Mouse (Mus musculus) erythroblast, embryonic 14.5 days (primary cell): Measurements from ENCODE around the gene Dppa4. TPM values are rescaled to one million over a fixed set of nuclear protein-coding genes. Genes with fewer than 3 reads are reported as not detected.
"Not testable (repeated sequence)": the region's sequence is repeated elsewhere in the genome, so short reads cannot be mapped to it uniquely, and the experiment has no call there.

Experiments used
- H3K27me3 ChIP-seq: 2 replicates; pipeline ENCODE4 v1.6.1; 2012; ENCODE audit warnings: inconsistent platforms; ENCODE audit not compliant: control insufficient read depth
- H3K36me3 ChIP-seq: 2 replicates; pipeline ENCODE4 v1.6.1; 2012; ENCODE audit warnings: mild to moderate bottlenecking, inconsistent platforms; ENCODE audit not compliant: control insufficient read depth
- H3K4me1 ChIP-seq: 2 replicates; pipeline ENCODE4 v1.6.1; 2012; ENCODE audit warnings: inconsistent platforms; ENCODE audit not compliant: control insufficient read depth
- H3K4me3 ChIP-seq: replicated peaks from 2 replicates; pipeline ENCODE3; 2012; ENCODE audit warnings: moderate library complexity, mild to moderate bottlenecking, inconsistent platforms
- H3K9me3 ChIP-seq: 2 replicates; pipeline ENCODE4 v1.6.1; 2012; ENCODE audit warnings: low read length, inconsistent platforms, mixed read lengths; ENCODE audit not compliant: control insufficient read depth
- GATA1 ChIP-seq: IDR thresholded peaks from 2 replicates; pipeline ENCODE4 v1.6.1; 2012; ENCODE audit warnings: low read length, inconsistent platforms, mixed read lengths
- TAL1 ChIP-seq: IDR thresholded peaks from 3 replicates; pipeline ENCODE4 v1.6.1; 2012; ENCODE audit warnings: low read length, inconsistent platforms, mixed read lengths
- polyA plus RNA-seq: library from polyadenylated mRNA; stranded (reverse); fragments of >175 nt; gene quantifications from 2 replicates; pipeline ENCODE4 v1.2.3, GENCODE M21; 2012

The Dppa4 gene
- polyA plus RNA-seq, 1 experiment, result not detected

- Histone ChIP-seq H3K36me3 (no peaks in the 10 kb centered on the region), H3K4me1 (no peaks in the 10 kb centered on the region), H3K27me3 (no peaks in the 10 kb centered on the region), H3K9me3 (no peaks in the 10 kb centered on the region), H3K4me3 (no peak overlapping the region)
- TF ChIP-seq TAL1 (no peak), GATA1 (no peak)
These were observed 2.6 kb upstream of the Dppa4 start for GRCm38 (mm10) chr16:48280883-48281282.

GRCm38 (mm10) chr16:48282801-48283200 is 732 bp upstream of the Dppa4 start:
- Histone ChIP-seq H3K4me1 (no peaks in the 10 kb centered on the region), H3K9me3 (no peaks in the 10 kb centered on the region), H3K4me3 (no peak overlapping the region), H3K36me3 (no peaks in the 10 kb centered on the region), H3K27me3 (no peaks in the 10 kb centered on the region)
- TF ChIP-seq TAL1, result no peak
- no peak for TF ChIP-seq GATA1

- TF ChIP-seq TAL1 (no peak), GATA1 (no peak)
- no peaks in the 10 kb centered on the region for H3K9me3 ChIP-seq
- no peaks in the 10 kb centered on the region for H3K36me3 ChIP-seq
- no peaks in the 10 kb centered on the region for H3K27me3 ChIP-seq
- H3K4me1 ChIP-seq, result no peaks in the 10 kb centered on the region
- no peak overlapping the region for H3K4me3 ChIP-seq
These were observed 2.0 kb downstream of the Dppa4 start for GRCm38 (mm10) chr16:48285517-48285916.

GRCm38 (mm10) chr16:48297384-48298136 is 14.0 kb downstream of the Dppa4 start:
- no peaks in the 10 kb centered on the region for H3K4me1 ChIP-seq
- no peaks in the 10 kb centered on the region for H3K36me3 ChIP-seq
- H3K27me3 ChIP-seq, result no peaks in the 10 kb centered on the region
- no peaks in the 10 kb centered on the region for H3K9me3 ChIP-seq
- TF ChIP-seq GATA1 (no peak), TAL1 (no peak)
- H3K4me3 ChIP-seq, result no peak overlapping the region

- no peaks in the 10 kb centered on the region for H3K27me3 ChIP-seq
- H3K4me3 ChIP-seq, result no peak overlapping the region
- no peaks in the 10 kb centered on the region for H3K9me3 ChIP-seq
- H3K36me3 ChIP-seq, result no peaks in the 10 kb centered on the region
- H3K4me1 ChIP-seq, result no peaks in the 10 kb centered on the region
- TF ChIP-seq GATA1 (no peak), TAL1 (no peak)
These were observed 16.4 kb downstream of the Dppa4 start for GRCm38 (mm10) chr16:48299884-48300283.

GRCm38 (mm10) chr16:48303509-48303908 is 20.0 kb downstream of the Dppa4 start, which contains the start of gene Dppa2:
Gene Dppa2 (plus strand): TSS chr16:48303908.
- H3K9me3 ChIP-seq, result no peaks in the 10 kb centered on the region
- H3K4me3 ChIP-seq, result no peak within 1 kb of the TSS
- TF ChIP-seq TAL1 (no peak), GATA1 (no peak)
- H3K4me1 ChIP-seq, result no peaks in the 10 kb centered on the region
- no peaks in the 10 kb centered on the region for H3K27me3 ChIP-seq
- H3K36me3 ChIP-seq, result no peaks in the 10 kb centered on the region

GRCm38 (mm10) chr16:48303983-48304382 is 20.4 kb downstream of the Dppa4 start:
- no peaks in the 10 kb centered on the region for H3K36me3 ChIP-seq
- H3K27me3 ChIP-seq, result no peaks in the 10 kb centered on the region
- H3K4me1 ChIP-seq, result no peaks in the 10 kb centered on the region
- no peak for TF ChIP-seq TAL1
- no peak for TF ChIP-seq GATA1
- no peaks in the 10 kb centered on the region for H3K9me3 ChIP-seq
- H3K4me3 ChIP-seq, result no peak overlapping the region

- not testable (repeated sequence) for H3K36me3 ChIP-seq, H3K4me1 ChIP-seq, H3K9me3 ChIP-seq, H3K4me3 ChIP-seq, H3K27me3 ChIP-seq
These were observed 25.4 kb downstream of the Dppa4 start for GRCm38 (mm10) chr16:48308916-48309315.

GRCm38 (mm10) chr16:48309912-48310630 is 26.5 kb downstream of the Dppa4 start:
- TF ChIP-seq TAL1 (no peak), GATA1 (no peak)
- no peaks in the 10 kb centered on the region for H3K9me3 ChIP-seq
- no peaks in the 10 kb centered on the region for H3K4me1 ChIP-seq
- H3K36me3 ChIP-seq, result no peaks in the 10 kb centered on the region
- no peaks in the 10 kb centered on the region for H3K27me3 ChIP-seq
- H3K4me3 ChIP-seq, result no peak overlapping the region

- Histone ChIP-seq H3K36me3 (no peaks in the 10 kb centered on the region), H3K27me3 (no peaks in the 10 kb centered on the region), H3K9me3 (no peaks in the 10 kb centered on the region; the same call in 1 of the 2 replicates), H3K4me1 (no peaks in the 10 kb centered on the region), H3K4me3 (no peak overlapping the region)
- TF ChIP-seq TAL1 (no peak), GATA1 (no peak)
These were observed 31.8 kb downstream of the Dppa4 start for GRCm38 (mm10) chr16:48315294-48315693.
